Mouse (Mus musculus): Measurements from ENCODE around the gene Prss45.
A peak's percentile ranks its signal among the peaks of the same experiment; 100 is the strongest.

The Prss45 gene

GRCm38 (mm10) chr9:110858523-110858922 lies 24.1 kb downstream of the Prss45 start:
- DNase-seq: no peak

- no peak for DNase-seq
Measured at GRCm38 (mm10) chr9:110858967-110859596, 24.7 kb downstream of the Prss45 start.

DNA sequence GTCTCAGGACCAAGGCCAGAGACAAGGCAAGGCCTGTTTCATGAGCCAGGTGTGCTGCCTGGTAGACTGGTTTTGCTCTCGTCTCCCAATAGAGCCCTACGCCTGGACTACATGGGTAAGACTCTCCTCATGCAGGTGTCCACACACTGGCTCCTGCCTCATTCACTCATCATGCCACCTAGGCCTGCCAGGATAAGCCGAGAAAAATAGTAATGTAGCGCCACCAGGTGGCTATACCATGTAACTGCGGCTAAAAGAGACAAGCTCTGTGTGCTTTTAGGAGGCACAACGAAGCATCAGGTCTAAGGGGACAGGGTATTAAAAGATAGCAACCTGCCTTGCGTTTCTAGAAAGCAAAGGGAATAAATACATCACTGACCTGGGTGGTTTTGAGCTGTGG lies 36.6 kb downstream of the Prss45 start:
- peak; percentile 66 for DNase-seq

DNA sequence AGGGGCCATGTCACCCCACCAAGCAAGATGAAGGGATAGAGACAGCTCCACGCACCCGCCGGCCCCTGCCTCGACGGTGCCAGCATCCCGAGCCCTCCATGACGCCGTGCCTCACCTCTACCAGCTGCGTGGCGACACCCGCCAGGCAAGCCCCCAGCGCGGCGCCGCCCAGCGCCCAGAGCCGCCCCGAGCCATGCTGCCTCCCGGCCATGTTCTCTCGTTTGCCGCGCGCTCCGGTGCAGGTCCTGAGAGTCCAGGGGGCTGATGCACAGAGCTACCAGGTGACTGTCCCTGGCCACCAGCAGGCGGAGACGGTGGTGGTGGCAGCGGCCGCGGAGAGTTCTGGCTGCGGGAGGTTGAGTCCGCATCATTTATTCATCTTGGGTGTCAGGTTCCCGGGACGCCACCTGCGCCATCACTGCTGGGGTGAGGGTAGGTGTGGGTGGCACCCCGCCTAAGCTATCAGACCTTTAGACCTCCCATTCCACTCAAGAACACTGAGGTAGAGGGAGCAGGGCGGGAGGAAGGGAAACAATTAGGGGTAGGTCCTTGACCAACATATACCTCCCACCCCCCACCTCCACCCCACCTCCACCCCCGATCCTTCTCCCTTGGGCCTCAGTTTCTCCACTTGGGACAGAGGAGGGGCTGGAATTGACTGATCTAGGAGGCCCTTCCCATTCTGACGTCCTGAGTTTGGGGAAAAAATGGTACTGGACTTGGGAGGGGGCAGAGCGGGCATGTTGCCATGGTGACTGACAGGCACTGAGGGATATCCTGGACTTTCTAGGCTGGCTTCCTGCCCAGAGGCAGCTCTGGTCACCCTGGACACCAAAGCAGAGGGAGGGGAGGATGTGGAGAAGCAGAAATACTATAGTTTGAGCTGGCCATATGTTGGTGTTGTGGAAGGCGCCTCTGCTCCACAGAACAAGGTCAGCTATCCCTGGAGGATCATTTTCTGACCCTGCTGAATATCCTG lies 39.6 kb downstream of the Prss45 start:
- DNase-seq: peak; percentile 23

DNA sequence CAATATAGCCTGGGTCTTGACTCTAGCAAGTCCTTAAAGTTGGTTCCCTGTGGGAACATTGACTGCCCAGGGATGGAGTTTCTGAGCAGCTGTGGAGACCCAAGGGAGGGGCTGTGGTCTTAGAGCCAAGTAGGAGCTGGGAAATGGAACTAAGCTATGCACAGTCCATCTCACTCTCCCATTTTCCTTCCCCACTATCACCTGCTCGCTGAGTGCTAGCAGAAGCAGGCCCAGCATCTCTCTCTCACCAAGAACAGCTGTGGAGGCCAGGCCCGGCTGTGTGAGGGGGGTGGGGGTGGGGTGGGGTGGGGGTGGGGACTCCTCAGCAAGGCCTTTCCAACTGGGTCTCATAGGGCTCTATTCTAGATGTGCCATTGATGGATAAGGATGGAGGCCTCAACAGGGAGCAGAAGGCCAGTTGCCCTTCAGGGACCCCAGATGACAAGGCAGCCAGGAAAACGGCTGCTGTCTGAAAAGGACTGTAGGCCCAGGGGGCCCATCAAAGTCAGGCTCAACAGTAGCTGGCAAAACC lies 40.3 kb downstream of the Prss45 start:
- no peak for DNase-seq

- DNase-seq: no peak
Measured at GRCm38 (mm10) chr9:110875288-110875695, 40.9 kb downstream of the Prss45 start.

GRCm38 (mm10) chr9:110877353-110877752 lies 43.0 kb downstream of the Prss45 start:
- no peak for DNase-seq

- peak; percentile 29 for DNase-seq
Measured at GRCm38 (mm10) chr9:110877888-110878287, 43.5 kb downstream of the Prss45 start.

- peak; percentile 23 for DNase-seq
Measured at GRCm38 (mm10) chr9:110879191-110879920, 45.0 kb downstream of the Prss45 start, which contains the start of gene Als2cl. Gene Als2cl (plus strand): TSS chr9:110879870.

DNA sequence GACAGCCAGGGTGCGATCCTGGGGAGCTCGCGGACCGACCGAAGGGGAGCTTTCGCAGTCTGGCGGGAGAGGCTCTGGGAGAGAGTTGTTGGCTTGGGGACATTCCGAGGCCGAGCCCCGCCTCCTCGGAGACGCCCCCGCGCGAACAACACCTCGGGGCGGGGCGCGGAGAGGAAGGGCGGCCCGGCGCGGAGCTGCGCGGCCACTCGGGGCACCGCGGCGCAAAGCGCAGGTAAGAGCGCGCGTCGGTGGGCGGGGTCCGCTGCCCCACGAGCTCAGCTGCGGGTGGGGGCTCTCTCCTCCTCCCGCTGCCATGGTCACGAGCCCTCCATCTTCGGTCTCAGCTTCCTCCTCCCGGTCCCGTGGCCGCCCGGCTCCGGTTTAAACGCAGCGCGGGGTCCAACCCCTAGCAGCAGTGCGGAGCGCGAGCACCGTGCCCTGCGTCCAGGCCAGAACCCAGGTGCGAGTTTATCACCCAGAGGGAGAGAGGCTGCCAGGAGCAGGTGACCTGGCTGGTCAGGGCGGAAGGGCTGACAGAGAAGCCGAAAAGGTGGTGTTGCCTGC lies 45.7 kb downstream of the Prss45 start, which contains the start of gene Tmie:
Gene Tmie (minus strand): TSS at position 116 of the 564 bp plus-strand sequence.
- peak; percentile 24 for DNase-seq

- no peak for DNase-seq
Measured at GRCm38 (mm10) chr9:110880772-110881171, 46.4 kb downstream of the Prss45 start.

DNA sequence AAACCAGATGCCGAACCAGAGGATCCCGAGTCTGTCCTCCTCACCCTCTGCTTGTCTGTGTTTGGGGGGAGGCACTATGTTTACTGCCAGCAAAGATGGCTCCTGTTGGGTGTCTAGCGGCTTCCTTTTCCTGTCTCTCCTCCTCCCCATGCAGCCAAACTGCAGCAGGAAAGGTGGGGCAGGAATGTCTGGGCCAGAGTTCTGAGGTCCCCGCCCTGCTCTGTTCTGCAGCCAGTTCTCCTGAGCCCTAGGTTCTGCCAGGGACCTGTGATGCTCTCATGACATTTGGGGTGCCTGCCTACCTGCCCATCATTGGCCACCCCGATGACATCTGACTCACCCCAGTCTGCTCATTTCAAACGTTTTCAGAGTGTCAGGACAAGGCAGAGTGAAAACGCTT lies 47.6 kb downstream of the Prss45 start:
- no peak for DNase-seq

- no peak for DNase-seq
Measured at GRCm38 (mm10) chr9:110887388-110888303, 53.3 kb downstream of the Prss45 start.

DNA sequence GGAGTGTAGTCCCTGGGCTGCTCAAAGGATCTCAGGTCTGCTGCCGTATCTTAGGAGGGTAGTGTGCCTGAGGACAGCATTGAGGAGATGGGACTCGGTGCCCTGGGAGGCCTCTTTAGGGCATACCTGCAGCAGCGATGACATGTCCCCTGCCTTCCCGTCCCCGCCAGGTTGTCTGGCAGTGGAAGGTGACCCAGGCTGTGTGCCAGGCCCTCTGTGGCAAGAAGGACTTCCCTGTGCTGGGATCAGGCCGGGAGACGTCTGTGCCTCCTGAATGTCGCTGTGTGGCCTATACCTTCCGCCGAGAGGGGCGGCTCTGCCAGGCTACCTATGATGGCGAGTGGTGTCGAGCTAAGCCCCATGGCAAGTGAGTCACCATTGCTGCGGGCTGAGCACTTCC lies 54.5 kb downstream of the Prss45 start:
- DNase-seq: no peak

DNA sequence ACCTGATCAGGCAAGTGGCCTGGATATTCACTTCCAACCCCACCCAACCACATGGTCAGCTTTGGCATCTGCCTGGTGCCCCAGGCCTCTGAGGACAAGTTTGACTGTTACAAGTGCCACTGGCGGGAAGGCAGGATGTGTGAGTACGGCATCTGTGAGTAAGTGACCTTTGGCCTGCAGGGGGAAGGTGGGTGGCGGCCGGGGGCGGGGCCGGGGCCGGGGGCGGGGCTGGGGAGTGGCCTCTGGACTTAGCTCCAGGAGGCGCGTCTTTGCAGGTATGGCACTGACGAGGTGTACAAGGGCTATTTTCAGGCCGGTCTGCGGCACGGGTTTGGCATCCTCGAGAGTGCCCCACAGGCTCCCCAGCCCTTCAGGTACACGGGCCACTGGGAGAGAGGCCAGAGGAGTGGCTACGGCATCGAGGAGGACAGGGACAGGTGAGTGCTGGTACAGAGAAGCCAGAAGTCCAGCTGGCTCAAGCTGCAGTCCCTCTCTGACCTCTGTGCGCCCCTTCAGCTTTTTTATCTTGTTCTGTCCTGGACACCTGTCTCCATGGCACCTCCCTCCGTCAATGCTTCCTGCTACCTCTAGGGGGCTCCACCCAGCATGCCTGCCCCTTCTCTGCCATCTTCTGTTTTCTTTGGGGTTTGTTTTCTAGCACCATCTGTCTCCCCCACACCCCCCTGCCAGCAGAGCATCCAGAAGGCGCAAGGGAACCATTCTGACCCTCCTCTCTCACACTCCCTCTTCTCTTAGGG lies 55.8 kb downstream of the Prss45 start:
- DNase-seq: no peak
